Mouse (Mus musculus): Measurements from ENCODE around the gene Lkaaear1.

DNA sequence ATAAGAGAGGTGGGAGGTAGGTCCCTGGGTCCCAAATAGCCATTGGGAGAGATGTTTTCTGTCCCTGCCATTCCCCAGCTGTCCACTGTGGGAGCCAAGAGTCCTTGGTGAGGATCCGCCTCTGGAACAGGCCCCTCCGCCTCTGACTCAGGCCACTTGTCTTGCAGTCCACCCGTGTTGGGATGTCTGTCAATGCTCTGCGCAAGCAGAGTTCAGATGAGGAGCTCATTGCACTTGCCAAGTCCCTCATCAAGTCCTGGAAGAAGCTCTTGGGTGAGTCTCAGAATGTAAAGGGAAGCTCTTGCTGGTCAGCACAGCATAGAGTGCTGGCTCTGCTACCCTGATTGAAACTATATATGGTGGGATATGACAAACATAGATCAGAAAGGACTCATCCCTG is 14.9 kb downstream of the Lkaaear1 start:
- TF ChIP-seq CTCF (IDR thresholded peaks at IDR 0.05) = no peak
- no peak for TF ChIP-seq POLR2A (IDR thresholded peaks at IDR 0.05; ENCODE audit: insufficient read depth, low read depth, low read length)

Measured in heart, adult 2 months (tissue).